Mouse (Mus musculus): ENCODE measurements around the gene Cdc42ep2.

GRCm38 (mm10) chr19:5967664-5968063, 43.0 kb upstream of the Cdc42ep2 start:
- TF ChIP-seq CTCF (IDR thresholded peaks at IDR 0.05; ENCODE audit: low read depth, low read length) (no peak), POLR2A (IDR thresholded peaks at IDR 0.05; ENCODE audit: borderline replicate concordance, low read depth, low read length) (no peak)

Data from bone marrow macrophage, adult 2 months (primary cell).